Mouse (Mus musculus) heart, adult 9 months (tissue): Measurements from ENCODE around the gene Zfp322a.
"Not testable (repeated sequence)": the region's sequence is repeated elsewhere in the genome, so short reads cannot be mapped to it uniquely, and the experiment has no call there.

Experiments used
- DNase-seq, 2 experiments: peaks; one replicate each; pipeline ENCODE4 v3.0.0; 2022; ENCODE audit warnings: low spot score in 2 of 2

Gene Zfp322a

GRCm38 (mm10) chr13:23368583-23369420 is at the start of gene Zfp322a:
Gene Zfp322a, minus strand, starts transcription at chr13:23369208.
- DNase-seq = peak; percentile 97

- DNase-seq = no peak
These were observed 43.9 kb upstream of the Zfp322a start for GRCm38 (mm10) chr13:23412630-23413521.

- no peak for DNase-seq
These were observed 43.2 kb upstream of the Zfp322a start for GRCm38 (mm10) chr13:23412211-23412629.

GRCm38 (mm10) chr13:23411311-23412210 is 42.6 kb upstream of the Zfp322a start:
- DNase-seq = no peak

- DNase-seq = no peak
These were observed 41.6 kb upstream of the Zfp322a start for GRCm38 (mm10) chr13:23410632-23411031.

GRCm38 (mm10) chr13:23402626-23403025 is 33.6 kb upstream of the Zfp322a start:
- no peak for DNase-seq

- peak; percentile 63 to 79 for DNase-seq
These were observed 32.9 kb upstream of the Zfp322a start for GRCm38 (mm10) chr13:23401683-23402527.

GRCm38 (mm10) chr13:23400771-23401682 is 32.0 kb upstream of the Zfp322a start:
- DNase-seq = peak in 1 of 2 experiments; percentile 17

GRCm38 (mm10) chr13:23396913-23397312 is 27.9 kb upstream of the Zfp322a start:
- not testable (repeated sequence) for DNase-seq

GRCm38 (mm10) chr13:23396246-23396703 is 27.3 kb upstream of the Zfp322a start:
- no peak for DNase-seq

- DNase-seq = no peak
These were observed 26.6 kb upstream of the Zfp322a start for GRCm38 (mm10) chr13:23395301-23396245.

GRCm38 (mm10) chr13:23387548-23387947 is 18.5 kb upstream of the Zfp322a start:
- DNase-seq = no peak

GRCm38 (mm10) chr13:23383127-23383526 is 14.1 kb upstream of the Zfp322a start:
- no peak for DNase-seq

- peak in 1 of 2 experiments; percentile 8 for DNase-seq
These were observed 3.4 kb upstream of the Zfp322a start for GRCm38 (mm10) chr13:23372433-23372832.

GRCm38 (mm10) chr13:23370075-23370474 is 1.1 kb upstream of the Zfp322a start:
- no peak for DNase-seq

- no peak for DNase-seq
These were observed 385 bp upstream of the Zfp322a start for GRCm38 (mm10) chr13:23369421-23369765.

- DNase-seq = no peak
These were observed 7.5 kb downstream of the Zfp322a start for GRCm38 (mm10) chr13:23361536-23361935.

- DNase-seq = not testable (repeated sequence)
These were observed 14.5 kb downstream of the Zfp322a start for GRCm38 (mm10) chr13:23354541-23354940.
